Mouse (Mus musculus): ENCODE measurements at regions not wholly inside any gene's neighbourhood (a gene's known extent, or its start where the extent isn't known, plus 50 kb on each side); places are given as distances from the start of the nearest gene placed in this dataset.
"Not testable (repeated sequence)": the region's sequence is repeated elsewhere in the genome, so short reads cannot be mapped to it uniquely, and the experiment has no call there.

- no peak overlapping the region for H3K9ac ChIP-seq
- no peaks in the 10 kb centered on the region for H3K27me3 ChIP-seq
- no peak for ATAC-seq (ENCODE audit: low FRiP score)
- WGBS = 67% methylated on average over 9 of the region's 9 CpGs
- 0 out of 2 replicates have a peak, but pooled peaks cover 4% of the 10 kb centered on the region for H3K4me1 ChIP-seq (replicated peaks)
- H3K27ac ChIP-seq = no peak overlapping the region
- H3K4me2 ChIP-seq = no peak overlapping the region
- no peaks in the 10 kb centered on the region for H3K36me3 ChIP-seq
- H3K9me3 ChIP-seq = no peaks in the 10 kb centered on the region
- no peak overlapping the region for H3K4me3 ChIP-seq
Observed at GRCm38 (mm10) chr1:51590606-51591400, 112.6 kb upstream of the Nabp1 start.

GRCm38 (mm10) chr1:51584925-51585424 is 106.8 kb upstream of the Nabp1 start:
- H3K27me3 ChIP-seq = no peaks in the 10 kb centered on the region
- no peaks in the 10 kb centered on the region for H3K4me1 ChIP-seq (replicated peaks)
- no peak overlapping the region for H3K4me3 ChIP-seq
- WGBS = 68% methylated on average over 3 of the region's 3 CpGs
- H3K4me2 ChIP-seq = no peak overlapping the region
- H3K9ac ChIP-seq = no peak overlapping the region
- no peaks in the 10 kb centered on the region for H3K36me3 ChIP-seq
- no peaks in the 10 kb centered on the region for H3K9me3 ChIP-seq
- no peak overlapping the region for H3K27ac ChIP-seq
- ATAC-seq (ENCODE audit: low FRiP score) = no peak

DNA sequence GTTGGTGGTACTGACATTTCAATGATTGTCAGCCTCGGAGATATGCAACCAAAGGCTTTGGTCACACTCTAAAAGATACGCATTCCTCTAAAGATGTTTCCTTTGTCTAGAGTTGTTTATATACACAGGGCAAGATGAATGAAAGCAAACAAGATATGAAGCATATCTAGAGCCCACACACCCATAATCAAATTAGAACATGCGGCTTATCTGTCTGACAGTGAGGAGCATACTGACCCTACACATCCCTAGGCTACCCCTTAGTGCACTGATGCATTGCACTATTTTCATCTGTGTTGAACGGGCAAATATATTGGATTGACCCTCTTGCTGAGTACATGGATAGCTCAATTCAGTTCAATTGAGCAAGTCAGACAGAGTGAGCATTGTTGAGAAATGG is 105.6 kb upstream of the Nabp1 start:
- no peaks in the 10 kb centered on the region for H3K36me3 ChIP-seq
- ATAC-seq (ENCODE audit: low FRiP score) = no peak
- H3K9me3 ChIP-seq = no peaks in the 10 kb centered on the region
- no peaks in the 10 kb centered on the region for H3K27me3 ChIP-seq
- H3K27ac ChIP-seq = no peak overlapping the region
- WGBS = 86% methylated on average over 4 of the region's 4 CpGs
- no peak overlapping the region for H3K9ac ChIP-seq
- no peak overlapping the region for H3K4me3 ChIP-seq
- H3K4me2 ChIP-seq = no peak overlapping the region
- no peaks in the 10 kb centered on the region for H3K4me1 ChIP-seq (replicated peaks)

DNA sequence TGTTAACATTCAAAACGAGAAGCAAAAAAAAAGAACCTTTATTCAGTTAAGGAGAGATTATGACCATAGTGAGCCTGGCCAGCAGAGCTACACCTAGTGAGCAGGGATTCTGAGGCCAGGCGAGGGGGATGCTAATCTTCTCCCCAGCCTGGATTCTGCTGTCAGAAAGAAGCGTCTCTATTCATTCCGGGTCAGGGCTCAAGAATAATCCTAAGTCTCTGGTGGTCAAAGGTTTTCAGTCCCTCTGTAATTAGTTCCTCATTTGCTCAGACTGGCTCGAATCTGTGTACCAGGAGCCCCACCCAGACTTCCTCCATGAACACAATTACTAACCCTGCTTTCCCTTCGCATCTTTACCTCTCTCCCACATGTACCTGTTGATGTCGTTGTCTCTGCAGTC is 101.8 kb upstream of the Nabp1 start:
- Histone ChIP-seq H3K27me3 (no peaks in the 10 kb centered on the region), H3K4me3 (no peak overlapping the region), H3K4me1 (replicated peaks) (no peaks in the 10 kb centered on the region), H3K27ac (no peak overlapping the region), H3K4me2 (no peak overlapping the region), H3K9me3 (no peaks in the 10 kb centered on the region), H3K36me3 (no peaks in the 10 kb centered on the region), H3K9ac (no peak overlapping the region)
- no peak for ATAC-seq (ENCODE audit: low FRiP score)
- WGBS = 16% methylated on average over 7 of the region's 7 CpGs

DNA sequence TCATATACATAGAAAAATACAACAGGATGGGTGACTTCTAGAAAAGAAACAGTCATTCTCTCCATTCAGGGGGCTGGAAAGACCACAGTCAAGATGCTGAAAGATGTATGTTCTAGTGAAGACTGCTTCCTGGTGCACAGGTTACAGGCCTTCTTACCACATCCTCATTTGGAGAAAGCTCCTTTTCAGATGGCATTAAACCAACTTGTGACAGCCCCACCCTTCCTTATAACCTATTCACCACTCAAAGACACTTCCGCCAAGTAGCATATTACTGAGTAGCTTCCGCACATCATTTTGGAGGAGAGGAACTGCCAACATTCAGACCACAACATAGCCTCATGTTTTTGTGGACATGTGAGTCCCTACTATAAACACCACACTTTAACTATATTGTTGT is 99.5 kb upstream of the Nabp1 start:
- 95% methylated on average over 2 of the region's 2 CpGs for WGBS

GRCm38 (mm10) chr1:51572314-51573078 is 94.3 kb upstream of the Nabp1 start:
- Histone ChIP-seq H3K4me2 (no peak overlapping the region), H3K9ac (no peak overlapping the region), H3K27me3 (no peaks in the 10 kb centered on the region), H3K9me3 (no peaks in the 10 kb centered on the region), H3K4me3 (no peak overlapping the region), H3K36me3 (no peaks in the 10 kb centered on the region), H3K4me1 (replicated peaks) (no peaks in the 10 kb centered on the region), H3K27ac (no peak overlapping the region)
- WGBS = 90% methylated on average over 8 of the region's 8 CpGs
- ATAC-seq (ENCODE audit: low FRiP score) = no peak

More for the DNA sequence above, 99.5 kb upstream of the Nabp1 start:
- no peak overlapping the region for H3K27ac ChIP-seq
- H3K36me3 ChIP-seq = no peaks in the 10 kb centered on the region
- H3K4me2 ChIP-seq = no peak overlapping the region
- no peak overlapping the region for H3K9ac ChIP-seq
- no peaks in the 10 kb centered on the region for H3K9me3 ChIP-seq
- no peaks in the 10 kb centered on the region for H3K27me3 ChIP-seq
- no peaks in the 10 kb centered on the region for H3K4me1 ChIP-seq (replicated peaks)
- ATAC-seq (ENCODE audit: low FRiP score) = no peak
- H3K4me3 ChIP-seq = no peak overlapping the region

- H3K9ac ChIP-seq = no peak overlapping the region
- H3K4me1 ChIP-seq (replicated peaks) = no peaks in the 10 kb centered on the region
- H3K27ac ChIP-seq = no peak overlapping the region
- H3K9me3 ChIP-seq = no peaks in the 10 kb centered on the region
- H3K4me2 ChIP-seq = no peak overlapping the region
- no peaks in the 10 kb centered on the region for H3K27me3 ChIP-seq
- ATAC-seq (ENCODE audit: low FRiP score) = no peak
- WGBS = 95% methylated on average over 4 of the region's 4 CpGs
- no peak overlapping the region for H3K4me3 ChIP-seq
- H3K36me3 ChIP-seq = no peaks in the 10 kb centered on the region
Observed at GRCm38 (mm10) chr1:51569625-51570024, 91.4 kb upstream of the Nabp1 start.

DNA sequence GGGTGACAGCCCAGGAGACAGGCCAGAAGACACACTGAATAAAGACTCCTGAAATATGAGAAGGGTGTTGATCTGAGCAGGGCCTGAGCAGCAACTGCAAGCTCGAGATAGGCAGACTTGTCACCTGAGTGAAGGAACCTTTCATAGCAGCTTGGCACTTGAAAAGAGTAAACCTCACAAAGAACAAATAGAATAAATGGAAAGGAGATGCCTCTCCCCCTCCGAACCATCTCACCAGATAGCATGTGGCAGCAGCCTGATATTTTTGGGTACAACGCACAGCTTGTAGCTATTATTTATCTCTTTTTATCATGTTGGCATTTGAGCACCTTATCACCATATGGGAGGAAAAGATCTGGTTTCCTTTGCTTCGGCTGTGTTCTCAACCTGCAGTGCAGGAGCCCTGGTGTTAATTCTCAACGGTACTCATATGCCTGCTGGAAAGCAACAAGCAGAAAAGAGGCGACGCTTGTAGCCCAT is 88.0 kb upstream of the Nabp1 start:
- no peak overlapping the region for H3K9ac ChIP-seq
- 80% methylated on average over 7 of the region's 7 CpGs for WGBS
- no peaks in the 10 kb centered on the region for H3K9me3 ChIP-seq
- H3K4me1 ChIP-seq (replicated peaks) = no peaks in the 10 kb centered on the region
- H3K27me3 ChIP-seq = no peaks in the 10 kb centered on the region
- no peak overlapping the region for H3K27ac ChIP-seq
- no peak for ATAC-seq (ENCODE audit: low FRiP score)
- no peak overlapping the region for H3K4me3 ChIP-seq
- H3K4me2 ChIP-seq = no peak overlapping the region
- H3K36me3 ChIP-seq = no peaks in the 10 kb centered on the region

DNA sequence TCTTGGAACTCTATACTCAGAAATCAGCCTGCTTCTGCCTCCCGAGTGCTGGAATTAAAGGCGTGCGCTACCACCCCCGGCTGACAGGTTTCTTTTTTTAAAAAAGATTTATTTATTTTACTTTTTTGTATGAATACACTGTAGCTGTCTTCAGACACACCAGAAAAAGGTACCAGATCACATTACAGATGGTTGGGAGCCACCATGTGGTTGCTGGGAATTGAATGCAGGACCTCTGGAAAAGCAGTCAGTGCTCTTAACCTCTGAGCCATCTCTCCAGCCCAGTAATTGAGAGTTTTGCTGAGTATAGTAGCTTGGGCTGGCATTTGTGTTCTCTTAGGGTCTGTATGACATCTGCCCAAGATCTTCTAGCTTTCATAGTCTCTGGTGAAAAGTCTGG is 78.4 kb upstream of the Nabp1 start:
- H3K27ac ChIP-seq; H3K9me3 ChIP-seq; H3K36me3 ChIP-seq; H3K4me1 ChIP-seq (replicated peaks); H3K27me3 ChIP-seq; H3K9ac ChIP-seq; H3K4me3 ChIP-seq; H3K4me2 ChIP-seq; ATAC-seq (ENCODE audit: low FRiP score): not testable (repeated sequence)
- 95% methylated on average over 4 of the region's 4 CpGs for WGBS

DNA sequence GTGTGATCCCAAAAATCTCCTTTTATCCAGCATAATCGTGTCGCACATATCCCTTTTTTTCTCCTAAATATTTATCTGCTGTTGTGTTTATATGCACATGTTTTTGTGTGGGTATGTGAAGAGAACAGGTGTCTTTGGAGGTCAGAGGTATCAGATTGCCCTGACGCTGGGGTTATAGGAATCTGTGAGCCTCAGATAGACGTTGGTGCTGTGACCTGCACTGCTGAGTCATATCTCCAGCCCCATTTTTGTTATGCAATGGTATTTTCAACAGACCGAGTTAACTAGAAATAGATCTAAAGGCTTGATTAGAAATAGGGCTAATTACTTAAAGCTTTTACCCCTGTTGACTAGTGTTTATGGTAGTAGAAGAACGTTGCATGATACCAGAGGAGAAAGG is 75.5 kb upstream of the Nabp1 start:
- Histone ChIP-seq H3K4me1 (replicated peaks) (no peaks in the 10 kb centered on the region), H3K9me3 (no peaks in the 10 kb centered on the region), H3K27ac (no peak overlapping the region), H3K4me3 (no peak overlapping the region), H3K27me3 (no peaks in the 10 kb centered on the region), H3K9ac (no peak overlapping the region), H3K36me3 (no peaks in the 10 kb centered on the region), H3K4me2 (no peak overlapping the region)
- WGBS = 77% methylated on average over 6 of the region's 6 CpGs
- no peak for ATAC-seq (ENCODE audit: low FRiP score)

DNA sequence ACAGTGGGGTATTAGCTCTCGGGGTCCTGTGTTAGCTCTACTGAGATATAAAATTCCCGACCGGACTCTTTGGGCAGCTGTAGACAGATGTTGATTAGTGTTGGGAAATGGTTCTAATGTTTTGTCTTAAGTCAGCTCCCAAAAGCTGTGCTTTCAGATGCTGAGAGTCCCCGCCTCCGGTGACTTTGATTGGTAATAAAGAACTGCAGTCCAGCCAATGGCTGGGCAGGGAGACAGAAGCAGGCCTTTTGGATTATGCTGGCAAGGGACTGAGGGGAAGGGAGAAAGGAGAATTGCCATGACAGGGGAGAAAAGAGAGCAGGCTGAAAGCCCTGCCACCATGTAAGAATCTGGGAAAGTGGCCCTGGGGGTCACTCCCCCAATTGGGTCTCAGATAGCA is 73.4 kb upstream of the Nabp1 start:
- no peak overlapping the region for H3K27ac ChIP-seq
- WGBS = 70% methylated on average over 5 of the region's 5 CpGs

DNA sequence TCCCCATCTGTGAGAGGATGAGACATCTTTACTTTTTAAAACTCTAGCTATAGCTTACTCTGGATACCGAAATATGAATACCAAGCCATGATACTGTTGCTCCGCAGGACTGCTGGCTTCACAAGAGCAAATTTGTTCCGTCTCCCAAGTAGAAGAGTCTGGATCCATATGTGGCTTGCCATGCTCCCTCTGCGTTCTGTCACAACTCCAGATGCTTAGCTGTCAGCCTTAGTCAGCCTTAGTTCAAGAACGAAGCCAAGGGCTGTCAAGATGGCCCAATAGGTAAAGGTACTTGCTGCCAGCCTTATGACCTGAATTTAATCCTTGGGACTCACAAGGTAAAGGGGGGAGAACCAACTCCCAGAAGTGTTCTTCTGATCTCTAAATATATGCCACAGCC is 64.6 kb upstream of the Nabp1 start:
- Histone ChIP-seq H3K9me3 (no peaks in the 10 kb centered on the region), H3K4me3 (no peak overlapping the region), H3K4me1 (replicated peaks) (no peaks in the 10 kb centered on the region), H3K27me3 (no peaks in the 10 kb centered on the region), H3K4me2 (no peak overlapping the region), H3K27ac (no peak overlapping the region), H3K9ac (no peak overlapping the region), H3K36me3 (no peaks in the 10 kb centered on the region)
- 95% methylated on average over 5 of the region's 5 CpGs for WGBS
- ATAC-seq (ENCODE audit: low FRiP score) = no peak

More for the DNA sequence above, 73.4 kb upstream of the Nabp1 start:
- Histone ChIP-seq H3K4me3 (no peak overlapping the region), H3K9ac (no peak overlapping the region), H3K9me3 (no peaks in the 10 kb centered on the region), H3K27me3 (no peaks in the 10 kb centered on the region), H3K36me3 (no peaks in the 10 kb centered on the region), H3K4me2 (no peak overlapping the region), H3K4me1 (replicated peaks) (no peaks in the 10 kb centered on the region)
- no peak for ATAC-seq (ENCODE audit: low FRiP score)

Measured in hindbrain, embryonic 13.5 days (tissue).